Mouse (Mus musculus) lung, postnatal 0 days (tissue): ENCODE results near the gene Pan3. TPM values are rescaled to one million over a fixed set of nuclear protein-coding genes. Genes with fewer than 3 reads are reported as not detected.

Source experiments
- ATAC-seq: fragments of 200-750 bp; cut with Nextera tagmentation; 2 replicates; pipeline ENCODE4 v1.8.0; 2017; ENCODE audit warnings: moderate library complexity
- DNase-seq: peaks from one replicate; pipeline ENCODE4 v3.0.0-alpha.2; 2016; ENCODE audit warnings: low spot score
- H3K27ac ChIP-seq: fragments of 300-500 bp; sonication (generic); 2 replicates; pipeline ENCODE4 v1.5.1; 2014; ENCODE audit warnings: antibody characterized with exemption, mild to moderate bottlenecking, low read length, mixed read lengths
- H3K27me3 ChIP-seq: fragments of 300-500 bp; sonication (generic); replicated peaks from 2 replicates; pipeline ENCODE4 v1.6.1; 2014; ENCODE audit warnings: low read length, mixed read lengths; ENCODE audit not compliant: insufficient read depth
- H3K36me3 ChIP-seq: fragments of 300-500 bp; sonication (generic); 2 replicates; pipeline ENCODE4 v1.6.1; 2014; ENCODE audit warnings: low read length, mixed read lengths; ENCODE audit not compliant: insufficient read depth
- H3K4me1 ChIP-seq: fragments of 300-500 bp; sonication (generic); 2 replicates; pipeline ENCODE4 v1.6.1; 2014; ENCODE audit warnings: antibody characterized with exemption, low read depth, low read length, mixed read lengths; ENCODE audit not compliant: insufficient read depth
- H3K4me2 ChIP-seq: fragments of 300-500 bp; sonication (generic); replicated peaks from 2 replicates; pipeline ENCODE4 v1.6.1; 2014; ENCODE audit warnings: low read depth, mild to moderate bottlenecking, low read length, moderate library complexity, mixed read lengths
- H3K4me3 ChIP-seq: fragments of 300-500 bp; sonication (generic); 2 replicates; pipeline ENCODE4 v1.5.1; 2014; ENCODE audit warnings: low read depth, low read length
- H3K9ac ChIP-seq: fragments of 300-500 bp; sonication (generic); replicated peaks from 2 replicates; pipeline ENCODE4 v1.6.1; 2014; ENCODE audit warnings: low read depth, mild to moderate bottlenecking
- H3K9me3 ChIP-seq: fragments of 300-500 bp; sonication (generic); 2 replicates; pipeline ENCODE4 v1.6.1; 2016; ENCODE audit warnings: low read length, mixed read lengths
- CTCF ChIP-seq: IDR thresholded peaks from 2 replicates; pipeline ENCODE4 v1.5.1; 2016; ENCODE audit warnings: antibody characterized with exemption, mild to moderate bottlenecking
- EP300 ChIP-seq: IDR thresholded peaks from 2 replicates; pipeline ENCODE4 v1.6.1; 2016; ENCODE audit warnings: antibody characterized with exemption, mild to moderate bottlenecking, control low read depth
- WGBS: fragments of 180-500 bp; shearing (Covaris S2); extraction: QIAGEN DNeasy Blood & Tissue Kit; methylation state at CpG from one replicate; pipeline ENCODE4 v1.1.7; 2014; 5-methylcytosine and 5-hydroxymethylcytosine counted together
- polyA plus RNA-seq: library from polyadenylated mRNA; unstranded; fragments of >200 nt; fragmentation: Nextera tagmentation; extraction: Ambion mirVana; gene quantifications from 2 replicates; pipeline ENCODE4 v1.2.1, GENCODE M21; 2015

Pan3 gene
- polyA plus RNA-seq, 1 experiment from 2014 or later, result 77.8 TPM

- 51% methylated on average over 3 of the region's 3 CpGs for WGBS
- H3K36me3 ChIP-seq, result no peaks in the 10 kb centered on the region
- no peak overlapping the region for H3K9ac ChIP-seq
- no peaks in the 10 kb centered on the region for H3K4me1 ChIP-seq
- H3K27ac ChIP-seq, result no peak overlapping the region
- H3K27me3 ChIP-seq, result no peaks in the 10 kb centered on the region
- ATAC-seq (peak; percentile 25; the same call in 1 of the 2 replicates), DNase-seq (peak; percentile 54)
- no peak overlapping the region for H3K4me2 ChIP-seq
- TF ChIP-seq CTCF (peak; percentile 69), EP300 (no peak)
- no peaks in the 10 kb centered on the region for H3K9me3 ChIP-seq
- H3K4me3 ChIP-seq, result no peak overlapping the region
Observed at GRCm38 (mm10) chr5:147484142-147484541, 54.2 kb downstream of the Pan3 start.

DNA sequence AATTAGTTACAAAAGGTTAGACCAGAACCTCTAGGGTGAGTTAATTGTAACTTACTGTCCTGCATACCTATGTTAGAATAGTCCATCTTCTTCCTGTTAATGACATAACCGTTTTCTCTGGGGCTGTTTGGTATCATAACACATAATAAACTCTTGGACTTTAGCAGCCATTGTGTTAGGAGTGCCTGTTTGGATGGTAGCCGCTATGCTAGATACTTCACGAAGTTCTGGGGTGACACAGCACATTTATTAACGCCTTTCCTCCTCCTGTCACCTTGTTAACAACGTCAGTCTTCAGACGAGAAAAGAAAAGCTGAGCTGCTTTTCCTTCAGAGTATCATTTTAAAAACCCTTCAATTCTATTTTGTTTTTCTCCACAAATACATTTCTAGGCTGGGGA lies 59.3 kb downstream of the Pan3 start:
- Histone ChIP-seq H3K4me1 (no peaks in the 10 kb centered on the region), H3K36me3 (no peaks in the 10 kb centered on the region), H3K27ac (no peak overlapping the region), H3K4me2 (no peak overlapping the region), H3K9ac (no peak overlapping the region), H3K27me3 (no peaks in the 10 kb centered on the region), H3K4me3 (no peak overlapping the region), H3K9me3 (no peaks in the 10 kb centered on the region)
- 66% methylated on average over 6 of the region's 6 CpGs for WGBS
- TF ChIP-seq CTCF (no peak), EP300 (no peak)
- ATAC-seq (no peak), DNase-seq (no peak)

DNA sequence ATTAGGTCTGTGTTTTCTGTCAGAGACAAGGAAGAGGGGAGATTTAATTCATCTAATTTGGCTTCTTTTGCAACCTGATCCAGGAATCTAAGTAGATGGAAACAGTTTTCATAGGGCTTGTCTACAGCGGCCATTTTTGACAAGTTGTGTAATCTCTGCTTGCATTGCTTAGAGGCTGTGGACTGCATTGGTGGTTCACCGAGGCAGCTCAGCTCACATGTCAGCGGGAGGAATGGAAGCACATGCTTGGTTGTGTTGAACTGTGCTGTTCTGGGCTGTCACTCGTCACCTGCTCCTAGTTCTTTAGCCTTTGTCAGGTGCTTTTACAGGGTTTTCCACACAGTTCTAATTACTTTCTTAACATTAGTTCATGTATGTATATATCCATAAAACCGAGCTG lies 60.9 kb downstream of the Pan3 start:
- no peak for ATAC-seq
- no peak overlapping the region for H3K9ac ChIP-seq
- H3K27me3 ChIP-seq, result no peaks in the 10 kb centered on the region
- no peak overlapping the region for H3K4me2 ChIP-seq
- TF ChIP-seq EP300 (no peak), CTCF (no peak)
- H3K9me3 ChIP-seq, result no peaks in the 10 kb centered on the region
- no peaks in the 10 kb centered on the region for H3K36me3 ChIP-seq
- no peak for DNase-seq
- H3K27ac ChIP-seq, result no peak overlapping the region
- H3K4me1 ChIP-seq, result no peaks in the 10 kb centered on the region
- 89% methylated on average over 5 of the region's 5 CpGs for WGBS
- no peak overlapping the region for H3K4me3 ChIP-seq

- Histone ChIP-seq H3K4me3 (no peak overlapping the region), H3K27ac (no peak overlapping the region), H3K27me3 (no peaks in the 10 kb centered on the region), H3K9ac (no peak overlapping the region), H3K9me3 (no peaks in the 10 kb centered on the region), H3K4me2 (no peak overlapping the region), H3K36me3 (no peaks in the 10 kb centered on the region), H3K4me1 (no peaks in the 10 kb centered on the region)
- ATAC-seq (no peak), DNase-seq (no peak)
- 80% methylated on average over 3 of the region's 3 CpGs for WGBS
- TF ChIP-seq CTCF (no peak), EP300 (no peak)
Observed at GRCm38 (mm10) chr5:147492511-147492910, 62.5 kb downstream of the Pan3 start.

GRCm38 (mm10) chr5:147493205-147493604 lies 63.2 kb downstream of the Pan3 start:
- Histone ChIP-seq H3K4me1 (no peaks in the 10 kb centered on the region), H3K4me3 (no peak overlapping the region), H3K36me3 (no peaks in the 10 kb centered on the region), H3K4me2 (no peak overlapping the region), H3K9ac (no peak overlapping the region), H3K27ac (no peak overlapping the region), H3K9me3 (no peaks in the 10 kb centered on the region), H3K27me3 (no peaks in the 10 kb centered on the region)
- peak; percentile 20 for DNase-seq
- ATAC-seq, result 0 out of 2 replicates have a peak, but pooled peaks have one; percentile 21
- no peak for TF ChIP-seq EP300
- no peak for TF ChIP-seq CTCF
- WGBS, result 70% methylated on average over 1 of the region's 1 CpGs

DNA sequence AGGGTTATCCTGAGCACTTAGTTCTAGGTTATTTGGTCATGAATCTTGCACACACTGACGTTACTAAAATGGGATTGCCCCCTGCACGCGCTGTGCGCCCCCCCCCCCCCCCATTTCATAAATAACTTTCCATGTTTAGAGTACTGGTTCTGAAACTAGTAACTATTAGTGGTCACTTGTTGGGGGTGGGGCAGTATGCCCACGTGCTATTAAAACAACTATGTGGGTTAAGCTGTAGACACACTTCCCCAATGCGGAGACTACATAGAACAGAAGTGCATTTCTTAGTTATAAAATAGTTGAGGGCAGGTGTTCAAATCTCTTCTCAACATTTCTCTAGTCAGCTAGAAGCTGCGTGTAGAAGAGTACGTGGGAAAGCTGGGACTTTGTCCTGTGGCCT lies 63.7 kb downstream of the Pan3 start:
- Histone ChIP-seq H3K27ac (no peak overlapping the region), H3K9me3 (no peaks in the 10 kb centered on the region), H3K9ac (no peak overlapping the region), H3K4me2 (no peak overlapping the region), H3K36me3 (no peaks in the 10 kb centered on the region), H3K4me1 (no peaks in the 10 kb centered on the region), H3K27me3 (no peaks in the 10 kb centered on the region), H3K4me3 (no peak overlapping the region)
- ATAC-seq, result no peak
- DNase-seq, result no peak
- 83% methylated on average over 8 of the region's 8 CpGs for WGBS
- TF ChIP-seq EP300 (no peak), CTCF (no peak)

DNA sequence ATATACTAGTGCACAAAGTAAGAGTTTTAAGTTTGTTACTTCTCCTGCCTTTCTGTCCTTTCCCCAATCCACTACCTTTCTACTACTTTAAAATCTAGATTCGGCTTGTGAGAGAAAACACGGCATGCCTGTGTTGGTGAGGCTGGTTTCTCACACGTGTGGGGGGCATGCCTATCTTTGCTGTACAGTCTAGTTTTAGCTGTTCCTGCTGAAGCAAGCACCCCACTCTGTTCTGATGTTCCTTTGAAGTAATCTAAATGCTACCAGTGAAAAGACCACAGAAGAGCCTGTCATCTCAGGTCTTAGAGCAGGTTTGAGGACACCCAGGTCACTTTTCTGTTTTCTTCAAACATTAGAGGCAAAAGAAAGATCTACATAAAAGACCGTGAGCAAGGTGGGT lies 64.4 kb downstream of the Pan3 start:
- Histone ChIP-seq H3K4me1 (no peaks in the 10 kb centered on the region), H3K4me3 (no peak overlapping the region), H3K27ac (no peak overlapping the region), H3K36me3 (no peaks in the 10 kb centered on the region), H3K4me2 (no peak overlapping the region), H3K27me3 (no peaks in the 10 kb centered on the region), H3K9me3 (no peaks in the 10 kb centered on the region), H3K9ac (no peak overlapping the region)
- DNase-seq, result no peak
- 84% methylated on average over 4 of the region's 4 CpGs for WGBS
- no peak for ATAC-seq
- TF ChIP-seq CTCF (no peak), EP300 (no peak)
